Mouse (Mus musculus) cortical plate, adult 2 months (tissue): ENCODE measurements around the gene Onecut3. TPM values are rescaled to one million over a fixed set of nuclear protein-coding genes. Genes with fewer than 3 reads are reported as not detected.

Experiments used
- H3K27ac ChIP-seq: fragments of 200-500 bp; 2 replicates; pipeline ENCODE4 v1.5.1; 2012; ENCODE audit warnings: low read length, control low read depth, inconsistent platforms; ENCODE audit not compliant: insufficient read depth
- H3K4me1 ChIP-seq: fragments of 200-500 bp; 2 replicates; pipeline ENCODE4 v1.6.1; 2011; ENCODE audit warnings: low read length; ENCODE audit not compliant: control insufficient read depth, insufficient read depth
- H3K4me3 ChIP-seq: fragments of 200-500 bp; 2 replicates; pipeline ENCODE4 v1.5.1; 2011; ENCODE audit warnings: mild to moderate bottlenecking, low read length, control low read depth; ENCODE audit not compliant: insufficient read depth
- CTCF ChIP-seq: fragments of 200-500 bp; IDR thresholded peaks from 2 replicates; pipeline ENCODE4 v1.5.1; 2011; ENCODE audit warnings: mild to moderate bottlenecking, control low read depth, low read length; ENCODE audit not compliant: insufficient read depth; ENCODE audit errors: extremely low read depth
- POLR2A ChIP-seq: fragments of 200-500 bp; IDR thresholded peaks from 2 replicates; pipeline ENCODE4 v1.6.1; 2011; ENCODE audit warnings: mild to moderate bottlenecking, low read length, control low read depth; ENCODE audit not compliant: insufficient read depth; ENCODE audit errors: extremely low read depth
- polyA plus RNA-seq: library from polyadenylated mRNA; depleted of rRNA; stranded (reverse); fragments of >200 nt; gene quantifications from 2 replicates; pipeline ENCODE4 v1.2.3, GENCODE M21; 2012; rRNA removed

Gene Onecut3
- not detected in 2 replicates for polyA plus RNA-seq

GRCm38 (mm10) chr10:80494732-80495131 is at the start of gene Onecut3:
TSS of gene Onecut3 (plus strand) at chr10:80494835.
- TF ChIP-seq POLR2A (no peak), CTCF (no peak)
- no peak within 1 kb of the TSS for H3K27ac ChIP-seq
- 0 out of 2 replicates have a peak within 1 kb of the TSS, but pooled peaks have one; percentile 12 for H3K4me3 ChIP-seq
- no peaks in the 10 kb centered on the region for H3K4me1 ChIP-seq

- Histone ChIP-seq H3K4me3 (no peak overlapping the region), H3K4me1 (no peaks in the 10 kb centered on the region)
- no peak for TF ChIP-seq POLR2A
- TF ChIP-seq CTCF = no peak
These were observed 49.6 kb upstream of the Onecut3 start for GRCm38 (mm10) chr10:80445052-80445451.

GRCm38 (mm10) chr10:80445898-80446601 is 48.6 kb upstream of the Onecut3 start:
- Histone ChIP-seq H3K27ac (no peak overlapping the region), H3K4me1 (no peaks in the 10 kb centered on the region), H3K4me3 (no peak overlapping the region)
- peak; percentile 94 for TF ChIP-seq CTCF
- no peak for TF ChIP-seq POLR2A

More at GRCm38 (mm10) chr10:80445052-80445451, 49.6 kb upstream of the Onecut3 start:
- H3K27ac ChIP-seq = no peak overlapping the region

- Histone ChIP-seq H3K4me3 (no peak overlapping the region), H3K27ac (no peak overlapping the region), H3K4me1 (no peaks in the 10 kb centered on the region)
- TF ChIP-seq POLR2A = no peak
- TF ChIP-seq CTCF = no peak
These were observed 44.0 kb upstream of the Onecut3 start for GRCm38 (mm10) chr10:80450599-80450998.

- TF ChIP-seq CTCF (no peak), POLR2A (no peak)
- Histone ChIP-seq H3K27ac (no peak overlapping the region), H3K4me3 (no peak overlapping the region), H3K4me1 (no peaks in the 10 kb centered on the region)
These were observed 41.0 kb upstream of the Onecut3 start for GRCm38 (mm10) chr10:80453601-80454000.

- TF ChIP-seq CTCF = no peak
- TF ChIP-seq POLR2A = no peak
- Histone ChIP-seq H3K27ac (no peak overlapping the region), H3K4me1 (no peaks in the 10 kb centered on the region), H3K4me3 (no peak overlapping the region)
These were observed 39.9 kb upstream of the Onecut3 start for GRCm38 (mm10) chr10:80454781-80455180.

- TF ChIP-seq POLR2A (no peak), CTCF (no peak)
- no peak overlapping the region for H3K27ac ChIP-seq
- H3K4me1 ChIP-seq = no peaks in the 10 kb centered on the region
- no peak overlapping the region for H3K4me3 ChIP-seq
These were observed 38.9 kb upstream of the Onecut3 start for GRCm38 (mm10) chr10:80455697-80456096.

- H3K4me1 ChIP-seq = no peaks in the 10 kb centered on the region
- no peak overlapping the region for H3K27ac ChIP-seq
- H3K4me3 ChIP-seq = no peak overlapping the region
- TF ChIP-seq CTCF = no peak
- TF ChIP-seq POLR2A = no peak
These were observed 35.4 kb upstream of the Onecut3 start for GRCm38 (mm10) chr10:80459236-80459635.

- no peaks in the 10 kb centered on the region for H3K4me1 ChIP-seq
- H3K27ac ChIP-seq = no peak overlapping the region
- no peak for TF ChIP-seq CTCF
- TF ChIP-seq POLR2A = no peak
- H3K4me3 ChIP-seq = no peak overlapping the region
These were observed 35.0 kb upstream of the Onecut3 start for GRCm38 (mm10) chr10:80459671-80460070.

GRCm38 (mm10) chr10:80460324-80460723 is 34.3 kb upstream of the Onecut3 start:
- Histone ChIP-seq H3K27ac (no peak overlapping the region), H3K4me1 (no peaks in the 10 kb centered on the region), H3K4me3 (no peak overlapping the region)
- TF ChIP-seq POLR2A (no peak), CTCF (no peak)

- Histone ChIP-seq H3K4me3 (no peak overlapping the region), H3K27ac (no peak overlapping the region), H3K4me1 (no peaks in the 10 kb centered on the region)
- no peak for TF ChIP-seq CTCF
- TF ChIP-seq POLR2A = no peak
These were observed 33.3 kb upstream of the Onecut3 start for GRCm38 (mm10) chr10:80461346-80461745.
